Mouse (Mus musculus) limb, embryonic 11.5 days (tissue): Measurements from ENCODE around the gene Wdpcp. TPM values are rescaled to one million over a fixed set of nuclear protein-coding genes. Genes with fewer than 3 reads are reported as not detected.

Experiments used
- ATAC-seq: fragments of 200-750 bp; cut with Nextera tagmentation; 2 replicates; pipeline ENCODE4 v1.8.0; 2017; ENCODE audit warnings: low read depth; ENCODE audit not compliant: insufficient number of reproducible peaks, low FRiP score, low TSS enrichment
- DNase-seq: peaks from one replicate; pipeline ENCODE4 v3.0.0-alpha.2; 2015; ENCODE audit warnings: low spot score
- H3K27ac ChIP-seq: fragments of 300-500 bp; sonication (generic); replicated peaks from 2 replicates; pipeline ENCODE4 v1.5.1; 2014; ENCODE audit warnings: low read depth, mild to moderate bottlenecking, low read length
- H3K27me3 ChIP-seq: fragments of 300-500 bp; sonication (generic); 2 replicates; pipeline ENCODE4 v1.6.1; 2014; ENCODE audit warnings: mild to moderate bottlenecking, low read length, mixed read lengths; ENCODE audit not compliant: control insufficient read depth, insufficient read depth
- H3K36me3 ChIP-seq: fragments of 300-500 bp; sonication (generic); 2 replicates; pipeline ENCODE4 v1.6.1; 2014; ENCODE audit warnings: mild to moderate bottlenecking, low read length, moderate library complexity, mixed read lengths; ENCODE audit not compliant: control insufficient read depth, insufficient read depth
- H3K4me1 ChIP-seq: fragments of 300-500 bp; sonication (generic); 2 replicates; pipeline ENCODE4 v1.6.1; 2014; ENCODE audit warnings: low read length, mixed read lengths; ENCODE audit not compliant: control insufficient read depth, insufficient read depth
- H3K4me2 ChIP-seq: fragments of 300-500 bp; sonication (generic); 2 replicates; pipeline ENCODE4 v1.6.1; 2014; ENCODE audit warnings: low read depth, mild to moderate bottlenecking, moderate library complexity; ENCODE audit not compliant: severe bottlenecking
- H3K4me3 ChIP-seq: fragments of 300-500 bp; sonication (generic); 2 replicates; pipeline ENCODE4 v1.5.1; 2014; ENCODE audit warnings: low read depth, low read length
- H3K9ac ChIP-seq: fragments of 300-500 bp; sonication (generic); 2 replicates; pipeline ENCODE4 v1.6.1; 2014; ENCODE audit warnings: mild to moderate bottlenecking, low read length
- H3K9me3 ChIP-seq: fragments of 300-500 bp; sonication (generic); 2 replicates; pipeline ENCODE4 v1.6.1; 2016; ENCODE audit warnings: low read length; ENCODE audit not compliant: control insufficient read depth
- WGBS: fragments of 180-500 bp; shearing (Covaris S2); extraction: QIAGEN DNeasy Blood & Tissue Kit; methylation state at CpG from one replicate; pipeline ENCODE4 v1.1.7; 2014; 5-methylcytosine and 5-hydroxymethylcytosine counted together
- polyA plus RNA-seq: library from polyadenylated mRNA; unstranded; fragments of >200 nt; fragmentation: Nextera tagmentation; extraction: Ambion mirVana; gene quantifications from 2 replicates; pipeline ENCODE4 v1.2.1, GENCODE M21; 2014

Wdpcp gene
- polyA plus RNA-seq, 1 experiment from 2014 or later = 7.5 TPM

DNA sequence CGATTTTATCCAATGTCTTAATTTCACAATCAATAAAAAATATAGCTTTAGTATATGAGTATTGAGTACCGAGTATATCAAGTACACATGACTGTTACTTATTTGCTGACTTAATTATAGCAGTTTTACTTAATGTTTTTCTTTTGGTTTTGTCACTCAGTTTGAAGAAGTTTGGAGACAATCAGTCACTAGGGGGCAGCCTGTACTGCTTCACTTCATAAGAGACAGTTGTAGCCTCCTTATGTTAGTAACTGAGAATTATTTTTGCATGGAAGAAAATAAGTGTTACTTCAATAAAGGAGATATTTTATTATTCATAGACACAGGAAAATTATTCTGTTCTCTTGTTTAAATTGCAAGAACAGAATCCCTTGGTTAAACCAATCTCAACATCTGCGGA lies 87.0 kb downstream of the Wdpcp start:
- no peaks in the 10 kb centered on the region for H3K36me3 ChIP-seq
- H3K27ac ChIP-seq = no peak overlapping the region
- no peaks in the 10 kb centered on the region for H3K27me3 ChIP-seq
- H3K9ac ChIP-seq = no peak overlapping the region
- no peaks in the 10 kb centered on the region for H3K4me1 ChIP-seq
- H3K4me3 ChIP-seq = no peak overlapping the region
- DNase-seq (no peak), ATAC-seq (no peak)
- H3K4me2 ChIP-seq = no peak overlapping the region
- 65% methylated on average over 3 of the region's 3 CpGs for WGBS
- H3K9me3 ChIP-seq = no peaks in the 10 kb centered on the region

- Histone ChIP-seq H3K27ac (no peak overlapping the region), H3K4me1 (no peaks in the 10 kb centered on the region), H3K4me3 (no peak overlapping the region), H3K36me3 (no peaks in the 10 kb centered on the region), H3K27me3 (no peaks in the 10 kb centered on the region), H3K9ac (no peak overlapping the region), H3K9me3 (no peaks in the 10 kb centered on the region), H3K4me2 (no peak overlapping the region)
- ATAC-seq (no peak), DNase-seq (no peak)
- WGBS = 74% methylated on average over 2 of the region's 2 CpGs
Measured at GRCm38 (mm10) chr11:21677034-21677433, 105.0 kb downstream of the Wdpcp start.

GRCm38 (mm10) chr11:21688441-21688840 lies 116.4 kb downstream of the Wdpcp start:
- no peak for DNase-seq
- no peak overlapping the region for H3K4me3 ChIP-seq
- WGBS = 86% methylated on average over 6 of the region's 6 CpGs
- H3K4me2 ChIP-seq = no peak overlapping the region
- H3K36me3 ChIP-seq = no peaks in the 10 kb centered on the region
- no peaks in the 10 kb centered on the region for H3K4me1 ChIP-seq
- no peak overlapping the region for H3K27ac ChIP-seq
- no peaks in the 10 kb centered on the region for H3K27me3 ChIP-seq
- ATAC-seq = no peak
- no peaks in the 10 kb centered on the region for H3K9me3 ChIP-seq
- H3K9ac ChIP-seq = no peak overlapping the region

DNA sequence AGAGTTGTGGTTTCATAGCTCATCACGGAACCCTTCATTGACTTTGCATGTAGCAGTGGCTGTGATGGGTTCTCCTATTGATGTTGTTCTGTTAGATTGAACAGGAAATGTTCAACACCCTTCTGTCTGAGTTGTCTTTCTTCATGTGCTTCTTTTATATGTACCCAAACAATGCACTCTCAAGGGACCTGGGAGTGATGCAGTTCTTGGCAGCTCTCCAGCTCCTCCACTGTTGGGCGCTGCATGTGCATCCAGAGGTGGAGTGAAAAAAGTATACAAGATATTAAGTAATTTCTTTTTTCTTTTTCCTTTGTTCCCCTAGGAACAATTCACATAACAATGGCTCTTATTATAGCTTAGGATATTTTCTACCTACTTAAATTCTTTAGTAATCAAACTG lies 118.7 kb downstream of the Wdpcp start:
- no peak for DNase-seq
- no peak for ATAC-seq

GRCm38 (mm10) chr11:21694087-21694486 lies 122.1 kb downstream of the Wdpcp start:
- H3K4me1 ChIP-seq = no peaks in the 10 kb centered on the region
- no peaks in the 10 kb centered on the region for H3K9me3 ChIP-seq
- no peak for ATAC-seq
- H3K27me3 ChIP-seq = no peaks in the 10 kb centered on the region
- no peak for DNase-seq
- no peak overlapping the region for H3K4me3 ChIP-seq
- 88% methylated on average over 6 of the region's 6 CpGs for WGBS
- no peak overlapping the region for H3K27ac ChIP-seq
- no peak overlapping the region for H3K9ac ChIP-seq
- no peaks in the 10 kb centered on the region for H3K36me3 ChIP-seq
- no peak overlapping the region for H3K4me2 ChIP-seq

More for the DNA sequence above, 118.7 kb downstream of the Wdpcp start:
- Histone ChIP-seq H3K4me3 (no peak overlapping the region), H3K9ac (no peak overlapping the region), H3K27ac (no peak overlapping the region), H3K4me1 (no peaks in the 10 kb centered on the region), H3K4me2 (no peak overlapping the region), H3K27me3 (no peaks in the 10 kb centered on the region), H3K36me3 (no peaks in the 10 kb centered on the region), H3K9me3 (no peaks in the 10 kb centered on the region)
- 90% methylated on average over 2 of the region's 2 CpGs for WGBS

GRCm38 (mm10) chr11:21697642-21698041 lies 125.6 kb downstream of the Wdpcp start:
- no peak for DNase-seq
- Histone ChIP-seq H3K36me3 (no peaks in the 10 kb centered on the region), H3K4me3 (no peak overlapping the region), H3K4me2 (no peak overlapping the region), H3K9ac (no peak overlapping the region), H3K27ac (no peak overlapping the region), H3K9me3 (no peaks in the 10 kb centered on the region), H3K4me1 (no peaks in the 10 kb centered on the region), H3K27me3 (no peaks in the 10 kb centered on the region)
- WGBS = 61% methylated on average over 3 of the region's 3 CpGs
- no peak for ATAC-seq

- Histone ChIP-seq H3K4me2 (no peak overlapping the region), H3K4me1 (no peaks in the 10 kb centered on the region), H3K27ac (no peak overlapping the region), H3K4me3 (no peak overlapping the region), H3K9me3 (no peaks in the 10 kb centered on the region), H3K27me3 (no peaks in the 10 kb centered on the region), H3K36me3 (no peaks in the 10 kb centered on the region), H3K9ac (no peak overlapping the region)
- ATAC-seq (no peak), DNase-seq (no peak)
Measured at GRCm38 (mm10) chr11:21713508-21713907, 141.5 kb downstream of the Wdpcp start.

DNA sequence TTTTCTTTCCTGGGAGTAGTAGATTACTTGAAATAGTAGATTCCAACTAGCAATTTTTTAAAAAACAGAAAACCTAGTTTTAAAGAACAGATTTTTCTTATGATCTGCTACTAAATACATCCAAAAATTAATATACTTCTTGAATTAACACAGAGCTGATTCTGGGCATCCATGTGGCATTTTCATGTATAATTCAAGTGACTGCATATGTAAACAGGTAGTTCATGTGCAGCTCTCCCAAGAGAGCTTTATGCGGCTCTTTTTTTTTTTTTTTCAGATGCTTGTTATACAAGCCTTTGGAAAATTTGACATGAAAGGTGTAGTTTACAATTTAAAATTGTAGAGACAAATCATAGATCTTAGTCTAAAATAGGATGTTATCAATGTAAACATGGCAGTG lies 142.0 kb downstream of the Wdpcp start:
- no peak overlapping the region for H3K27ac ChIP-seq
- ATAC-seq (no peak), DNase-seq (no peak)
- WGBS = 89% methylated on average over 1 of the region's 1 CpGs
- H3K4me2 ChIP-seq = no peak overlapping the region
- H3K27me3 ChIP-seq = no peaks in the 10 kb centered on the region
- H3K4me1 ChIP-seq = no peaks in the 10 kb centered on the region
- no peaks in the 10 kb centered on the region for H3K9me3 ChIP-seq
- no peak overlapping the region for H3K9ac ChIP-seq
- H3K4me3 ChIP-seq = no peak overlapping the region
- no peaks in the 10 kb centered on the region for H3K36me3 ChIP-seq

DNA sequence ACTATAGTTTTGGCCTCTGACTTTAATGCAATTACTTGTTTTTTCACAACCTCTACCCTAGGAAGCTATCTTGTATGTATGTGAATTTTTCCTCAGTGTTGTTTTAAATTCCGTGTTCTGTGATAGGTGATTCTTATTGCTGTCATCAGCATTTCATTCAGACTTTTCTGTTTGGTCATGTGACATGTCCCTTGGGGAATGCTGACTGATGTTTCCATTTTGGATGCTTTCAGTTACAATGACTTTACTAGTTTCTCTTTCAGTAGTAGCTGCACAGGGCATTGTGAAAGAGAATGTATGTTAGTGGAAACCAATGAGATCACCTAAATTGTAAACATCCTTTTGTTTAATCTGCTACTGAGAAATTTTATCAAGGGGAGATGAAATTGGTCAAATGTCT lies 154.3 kb downstream of the Wdpcp start:
- H3K4me3 ChIP-seq = no peak overlapping the region
- H3K36me3 ChIP-seq = no peaks in the 10 kb centered on the region
- H3K9ac ChIP-seq = no peak overlapping the region
- no peak overlapping the region for H3K4me2 ChIP-seq
- H3K27ac ChIP-seq = no peak overlapping the region
- H3K9me3 ChIP-seq = no peaks in the 10 kb centered on the region
- ATAC-seq (no peak), DNase-seq (no peak)
- H3K4me1 ChIP-seq = no peaks in the 10 kb centered on the region
- 86% methylated on average over 1 of the region's 1 CpGs for WGBS
- no peaks in the 10 kb centered on the region for H3K27me3 ChIP-seq
